Mouse (Mus musculus) CH12.LX (cell line): ENCODE measurements around the gene Myef2. TPM values are rescaled to one million over a fixed set of nuclear protein-coding genes. Genes with fewer than 3 reads are reported as not detected.
A peak's percentile ranks its signal among the peaks of the same experiment; 100 is the strongest.
"Not testable (repeated sequence)": the region's sequence is repeated elsewhere in the genome, so short reads cannot be mapped to it uniquely, and the experiment has no call there.

ENCODE experiments used
- DNase-seq: peaks from one replicate; pipeline ENCODE4 v3.0.0-alpha.2; 2013; ENCODE audit errors: extremely low read depth
- H3K27ac ChIP-seq: 2 replicates; pipeline ENCODE4 v1.5.1; 2012; ENCODE audit warnings: low read depth, mild to moderate bottlenecking, control low read depth, moderate library complexity; ENCODE audit not compliant: insufficient read depth
- H3K27me3 ChIP-seq: replicated peaks from 2 replicates; pipeline ENCODE3; 2012; ENCODE audit warnings: inconsistent platforms
- H3K36me3 ChIP-seq, 2 experiments: replicated peaks in 1 of 2; 2 replicates each; pipeline versions ENCODE3 to v1.6.1; 2012; ENCODE audit warnings: inconsistent platforms in 1 of 2, low read length in 1 of 2, mild to moderate bottlenecking in 1 of 2, mixed read lengths in 1 of 2, moderate library complexity in 1 of 2; ENCODE audit not compliant: control insufficient read depth in 1 of 2, insufficient read depth in 1 of 2
- H3K4me1 ChIP-seq, 2 experiments: 2 replicates each; pipeline ENCODE4 v1.6.1; 2012; ENCODE audit warnings: inconsistent platforms in 1 of 2, moderate library complexity in 1 of 2; ENCODE audit not compliant: insufficient read depth in 2 of 2, control insufficient read depth in 1 of 2
- H3K4me2 ChIP-seq: 2 replicates; pipeline ENCODE4 v1.6.1; 2012; ENCODE audit warnings: low read depth, mild to moderate bottlenecking, control low read depth; ENCODE audit not compliant: poor library complexity, insufficient read depth, severe bottlenecking
- H3K4me3 ChIP-seq, 3 experiments: fragments of 150-350 bp in 1 of 3; sonication (generic) in 1 of 3; replicated peaks in 1 of 3; 2 replicates each; pipeline versions ENCODE3 to v1.5.1; 2011 to 2012; ENCODE audit warnings: low read depth in 2 of 3, low read length in 2 of 3, mild to moderate bottlenecking in 2 of 3, moderate library complexity in 2 of 3, control low read depth in 1 of 3, improper control_type of control experiment in 1 of 3, inconsistent platforms in 1 of 3, mixed read lengths in 1 of 3; ENCODE audit not compliant: poor library complexity in 1 of 3
- H3K79me2 ChIP-seq: replicated peaks from 2 replicates; pipeline ENCODE4 v1.6.1; 2012; ENCODE audit warnings: mild to moderate bottlenecking, moderate library complexity; ENCODE audit not compliant: control insufficient read depth, poor library complexity, insufficient read depth, severe bottlenecking; ENCODE audit errors: extremely low read depth
- H3K9ac ChIP-seq: 2 replicates; pipeline ENCODE4 v1.6.1; 2012; ENCODE audit warnings: low read depth, mild to moderate bottlenecking, control low read depth, moderate library complexity; ENCODE audit not compliant: insufficient read depth
- H3K9me3 ChIP-seq: replicated peaks from 2 replicates; pipeline ENCODE3; 2012; ENCODE audit warnings: low read length, inconsistent platforms, mixed read lengths
- BHLHE40 ChIP-seq: IDR thresholded peaks from 2 replicates; pipeline ENCODE4 v1.6.1; 2011; ENCODE audit warnings: mild to moderate bottlenecking, low read depth, low read length, improper control_type of control experiment
- CTCF ChIP-seq, 2 experiments: IDR thresholded peaks in 1 of 2; conservative IDR thresholded peaks in 1 of 2; 2 replicates each; pipeline ENCODE4 v1.5.1; 2011 to 2012; ENCODE audit warnings: low read depth in 2 of 2, low read length in 2 of 2, improper control_type of control experiment in 1 of 2, inconsistent platforms in 1 of 2, mild to moderate bottlenecking in 1 of 2, moderate library complexity in 1 of 2
- E2F4 ChIP-seq: IDR thresholded peaks from 2 replicates; pipeline ENCODE4 v1.6.1; 2011; ENCODE audit warnings: low read depth, low read length, improper control_type of control experiment; ENCODE audit not compliant: insufficient replicate concordance
- IRF4 ChIP-seq: IDR thresholded peaks from 2 replicates; pipeline ENCODE4 v1.6.1; 2014; ENCODE audit warnings: low read depth, mild to moderate bottlenecking, inconsistent platforms, low read length, improper control_type of control experiment
- KAT2A ChIP-seq: IDR thresholded peaks from 2 replicates; pipeline ENCODE4 v1.6.1; 2012; ENCODE audit warnings: low read length, improper control_type of control experiment, inconsistent platforms; ENCODE audit not compliant: insufficient replicate concordance
- MAFK ChIP-seq: IDR thresholded peaks from 2 replicates; pipeline ENCODE4 v1.6.1; 2011; ENCODE audit warnings: low read length, improper control_type of control experiment; ENCODE audit not compliant: insufficient replicate concordance
- MEF2A ChIP-seq: IDR thresholded peaks from 2 replicates; pipeline ENCODE4 v1.6.1; 2014; ENCODE audit warnings: low read depth, mild to moderate bottlenecking, inconsistent platforms, low read length, improper control_type of control experiment, borderline replicate concordance
- MXI1 ChIP-seq: IDR thresholded peaks from 2 replicates; pipeline ENCODE4 v1.6.1; 2011; ENCODE audit warnings: mild to moderate bottlenecking, low read depth, low read length, improper control_type of control experiment
- MYC ChIP-seq: IDR thresholded peaks from 2 replicates; pipeline ENCODE4 v1.6.1; 2011; ENCODE audit warnings: low read depth, mild to moderate bottlenecking, improper control_type of control experiment, low read length
- NRF1 ChIP-seq: IDR thresholded peaks from 2 replicates; pipeline ENCODE4 v1.6.1; 2014; ENCODE audit warnings: low read depth, mild to moderate bottlenecking, inconsistent platforms, low read length, improper control_type of control experiment, moderate library complexity
- PAX5 ChIP-seq: IDR thresholded peaks from 2 replicates; pipeline ENCODE4 v1.6.1; 2012; ENCODE audit warnings: low read length, inconsistent platforms, mixed read lengths
- POLR2A ChIP-seq: IDR thresholded peaks from 2 replicates; pipeline ENCODE4 v1.6.1; 2011; ENCODE audit warnings: low read depth, mild to moderate bottlenecking, improper control_type of control experiment, low read length
- SMC3 ChIP-seq: IDR thresholded peaks from 2 replicates; pipeline ENCODE4 v1.6.1; 2011; ENCODE audit warnings: low read depth, low read length, improper control_type of control experiment
- TBP ChIP-seq: conservative IDR thresholded peaks from 2 replicates; pipeline ENCODE4 v1.6.1; 2011; ENCODE audit warnings: low read depth, low read length, improper control_type of control experiment
- dilution Hi-C: fragments of 300-500 bp; cut with MboI; formaldehyde crosslinking; loops from 2 replicates; pipeline ENCODE4 v1.14.3; 2020; ENCODE audit warnings: low sequenced_read_pairs; ENCODE audit not compliant: extremely low pct_unique_long_range_greater_than_20kb, extremely low pct_ligation_motif_present
- in situ Hi-C: fragments of 300-500 bp; cut with MboI; formaldehyde crosslinking; loops from 3 replicates; pipeline ENCODE4 v1.14.3; 2019; ENCODE audit warnings: low sequenced_read_pairs, low pct_ligation_motif_present, low pct_unique_long_range_greater_than_20kb, mixed read lengths
- polyA plus RNA-seq: library from polyadenylated mRNA; unstranded; fragments of >175 nt; gene quantifications from 2 replicates; pipeline ENCODE4 v1.2.1, GENCODE M21; 2012; ENCODE audit warnings: low read depth; ENCODE audit not compliant: insufficient read length
- total RNA-seq, 2 experiments: library from RNA; depleted of rRNA; stranded (reverse); fragments of 300-350 nt in 1 of 2; fragments of >200 nt in 1 of 2; gene quantifications; 2 replicates each; pipeline ENCODE4 v1.2.3; 2012 to 2014

The Myef2 gene
- total and polyA plus RNA-seq, 3 experiments: not detected

DNA sequence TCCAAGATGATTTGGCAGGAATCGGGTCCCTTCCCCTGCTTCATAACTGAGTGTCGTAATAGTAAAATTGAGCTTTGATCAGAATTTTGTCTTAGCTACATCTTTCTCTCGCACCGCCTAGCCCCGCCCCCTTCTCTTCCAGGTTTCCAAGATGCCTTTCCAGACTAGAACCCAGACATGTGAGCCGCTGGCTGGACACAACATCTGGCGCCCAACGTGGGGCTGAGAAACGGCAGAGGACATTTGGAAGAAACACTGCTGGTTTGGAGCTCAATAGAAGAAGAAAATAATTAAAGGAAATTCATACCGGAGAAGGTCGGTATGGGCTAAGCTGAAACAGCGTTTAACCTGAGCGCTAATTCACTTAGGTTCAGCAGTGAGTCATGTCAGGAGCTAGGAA, 19.0 kb downstream of the Myef2 start:
- dilution Hi-C loops, H3K36me3 ChIP-seq, H3K9me3 ChIP-seq, H3K27ac ChIP-seq, H3K4me1 ChIP-seq, H3K9ac ChIP-seq, H3K4me2 ChIP-seq, in situ Hi-C loops, H3K27me3 ChIP-seq, H3K79me2 ChIP-seq, H3K4me3 ChIP-seq, DNase-seq: not testable (repeated sequence)

DNA sequence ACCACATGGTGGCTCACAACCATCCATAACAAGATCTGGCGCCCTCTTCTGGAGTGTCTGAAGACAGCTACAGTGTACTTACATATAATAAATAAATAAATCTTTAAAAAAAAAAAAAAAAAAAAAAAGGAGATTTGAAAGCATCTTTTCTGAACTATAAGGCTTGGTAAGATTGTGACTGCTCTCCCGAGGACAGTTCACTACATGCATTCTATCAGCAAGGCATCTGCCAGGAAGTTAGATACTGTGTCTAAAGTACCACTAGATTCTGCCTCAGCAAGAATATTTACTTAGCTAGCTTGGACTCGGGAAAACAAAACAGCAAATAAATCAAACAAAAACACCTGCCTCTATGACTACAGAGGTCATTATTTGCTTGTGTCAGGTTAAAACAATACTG, 31.3 kb downstream of the Myef2 start:
- H3K9ac ChIP-seq, H3K27ac ChIP-seq, H3K79me2 ChIP-seq, H3K36me3 ChIP-seq, H3K4me3 ChIP-seq, H3K4me1 ChIP-seq, H3K4me2 ChIP-seq, dilution Hi-C loops, DNase-seq, H3K27me3 ChIP-seq, in situ Hi-C loops: not testable (repeated sequence)
- peaks cover 15% of the 10 kb centered on the region for H3K9me3 ChIP-seq

DNA sequence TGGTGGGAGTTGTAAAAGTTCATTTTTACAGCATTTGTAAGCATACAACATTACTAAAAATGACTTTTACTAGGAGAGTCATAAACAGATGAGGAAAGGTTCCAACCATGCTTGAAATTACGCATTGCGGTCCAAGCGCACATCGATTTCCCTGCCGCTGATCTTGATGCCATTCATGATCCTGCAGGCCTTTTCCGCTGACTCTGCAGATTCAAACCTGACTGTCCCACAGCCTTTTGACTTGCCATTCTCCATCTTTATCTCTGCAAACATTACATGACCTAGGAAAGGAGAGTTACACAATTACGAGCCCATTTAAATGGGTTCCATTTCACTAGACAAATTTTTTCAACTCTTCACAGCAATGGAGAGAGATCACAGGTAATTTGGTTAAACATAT, 34.7 kb downstream of the Myef2 start:
- Histone ChIP-seq H3K4me1 (no peaks in the 10 kb centered on the region), H3K9me3 (peaks cover 18% of the 10 kb centered on the region), H3K79me2 (no peaks in the 10 kb centered on the region), H3K27me3 (no peaks in the 10 kb centered on the region), H3K27ac (no peak overlapping the region), H3K36me3 (no peaks in the 10 kb centered on the region), H3K4me3 (no peak overlapping the region), H3K9ac (no peak overlapping the region), H3K4me2 (no peak overlapping the region)
- no peak for DNase-seq
- in situ Hi-C loops: no loop called here
- TF ChIP-seq PAX5 (no peak), MAFK (peak; percentile 78)
- dilution Hi-C loops: no loop called here

DNA sequence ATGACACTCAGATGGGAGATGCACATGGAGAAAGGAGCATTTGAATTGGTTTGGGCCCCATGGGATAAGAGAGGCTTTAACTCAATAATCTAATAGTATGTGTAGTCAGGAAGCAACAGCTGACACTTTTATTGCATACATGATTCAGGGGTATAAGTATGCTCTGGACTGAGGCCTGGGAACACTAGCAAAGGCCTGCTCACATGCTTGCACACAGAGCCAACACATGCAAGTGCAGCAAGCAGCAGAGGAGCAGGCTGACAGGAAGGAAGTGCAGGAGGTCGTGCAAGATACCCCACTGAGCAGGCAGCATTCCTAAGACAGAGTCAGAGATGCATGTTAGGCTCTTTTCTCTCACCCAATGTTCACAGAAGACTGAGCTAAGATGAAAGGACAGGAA, 39.6 kb downstream of the Myef2 start:
- no peak overlapping the region for H3K27ac ChIP-seq
- TF ChIP-seq TBP (no peak), POLR2A (no peak), E2F4 (no peak), BHLHE40 (no peak), NRF1 (no peak), MXI1 (no peak), IRF4 (no peak), CTCF (conservative IDR thresholded peaks at IDR 0.05 in 1 of 2, IDR thresholded peaks at IDR 0.05 in 1 of 2; ENCODE audit: low read depth in 2 of 2, low read length in 2 of 2) (no peak), KAT2A (no peak), MYC (no peak), SMC3 (no peak), MAFK (no peak), MEF2A (no peak)
- H3K27me3 ChIP-seq: no peaks in the 10 kb centered on the region
- no peak overlapping the region for H3K4me2 ChIP-seq
- no peak for DNase-seq
- peaks cover 34% of the 10 kb centered on the region for H3K9me3 ChIP-seq
- H3K36me3 ChIP-seq: no peaks in the 10 kb centered on the region
- in situ Hi-C loops: no loop called here
- no peak overlapping the region for H3K4me3 ChIP-seq
- dilution Hi-C loops: no loop called here
- no peak overlapping the region for H3K9ac ChIP-seq
- H3K79me2 ChIP-seq: no peaks in the 10 kb centered on the region
- H3K4me1 ChIP-seq: no peaks in the 10 kb centered on the region
